Mouse (Mus musculus): Measurements from ENCODE around the gene Mtnr1a. TPM values are rescaled to one million over a fixed set of nuclear protein-coding genes. Genes with fewer than 3 reads are reported as not detected.

Mtnr1a gene
- polyA plus RNA-seq (2015; fragmentation: Nextera tagmentation; extraction: Ambion mirVana) = 0.35 TPM in 1 of 2 replicates, not detected in the other

- WGBS = 5% methylated on average over 29 of the region's 29 CpGs
- H3K9ac ChIP-seq (replicated peaks; ENCODE audit: low read depth, low read length) = no peak within 1 kb of the TSS; the same call in 1 of the 2 replicates
- peak within 1 kb of the TSS; percentile 70 for H3K4me2 ChIP-seq (ENCODE audit: low read length)
- ATAC-seq = peak; percentile 91
- H3K27ac ChIP-seq (ENCODE audit: low read length) = no peak within 1 kb of the TSS
- peak within 1 kb of the TSS; percentile 38 for H3K4me3 ChIP-seq (replicated peaks; ENCODE audit: low read length)
- H3K4me1 ChIP-seq (replicated peaks; ENCODE audit: control insufficient read depth, insufficient read depth, low read length) = peaks cover 3% of the 10 kb centered on the region; the same call in 1 of the 2 replicates
- no peaks in the 10 kb centered on the region for H3K36me3 ChIP-seq (ENCODE audit: control insufficient read depth, insufficient read depth)
- no peaks in the 10 kb centered on the region for H3K9me3 ChIP-seq (ENCODE audit: control insufficient read depth, low read length)
- no peaks in the 10 kb centered on the region for H3K27me3 ChIP-seq (replicated peaks; ENCODE audit: control insufficient read depth, insufficient read depth, low read length)
Observed at GRCm38 (mm10) chr8:45068759-45069386, at the start of gene Mtnr1a. Mtnr1a (plus strand) TSS chr8:45069137.

GRCm38 (mm10) chr8:45019241-45019640 lies 49.7 kb upstream of the Mtnr1a start:
- Histone ChIP-seq H3K4me3 (replicated peaks; ENCODE audit: low read length) (no peak overlapping the region), H3K9ac (replicated peaks; ENCODE audit: low read depth, low read length) (no peak overlapping the region), H3K27me3 (replicated peaks; ENCODE audit: control insufficient read depth, insufficient read depth, low read length) (no peaks in the 10 kb centered on the region), H3K9me3 (ENCODE audit: control insufficient read depth, low read length) (no peaks in the 10 kb centered on the region), H3K36me3 (ENCODE audit: control insufficient read depth, insufficient read depth) (peaks cover 11% of the 10 kb centered on the region), H3K27ac (ENCODE audit: low read length) (no peak overlapping the region), H3K4me2 (ENCODE audit: low read length) (no peak overlapping the region), H3K4me1 (replicated peaks; ENCODE audit: control insufficient read depth, insufficient read depth, low read length) (no peaks in the 10 kb centered on the region)
- 71% methylated on average over 5 of the region's 5 CpGs for WGBS
- ATAC-seq = no peak

- peaks cover 27% of the 10 kb centered on the region for H3K36me3 ChIP-seq (ENCODE audit: control insufficient read depth, insufficient read depth)
- 89% methylated on average over 5 of the region's 5 CpGs for WGBS
Observed at GRCm38 (mm10) chr8:45021171-45021570, 47.8 kb upstream of the Mtnr1a start.

GRCm38 (mm10) chr8:45021911-45022665 lies 46.8 kb upstream of the Mtnr1a start:
- Histone ChIP-seq H3K27ac (ENCODE audit: low read length) (peak overlapping the region; percentile 16; the same call in 1 of the 2 replicates), H3K4me3 (replicated peaks; ENCODE audit: low read length) (no peak overlapping the region), H3K27me3 (replicated peaks; ENCODE audit: control insufficient read depth, insufficient read depth, low read length) (no peaks in the 10 kb centered on the region), H3K4me1 (replicated peaks; ENCODE audit: control insufficient read depth, insufficient read depth, low read length) (no peaks in the 10 kb centered on the region), H3K9ac (replicated peaks; ENCODE audit: low read depth, low read length) (no peak overlapping the region), H3K4me2 (ENCODE audit: low read length) (peak overlapping the region; percentile 3; the same call in 1 of the 2 replicates), H3K9me3 (ENCODE audit: control insufficient read depth, low read length) (0 out of 2 replicates have a peak, but pooled peaks cover 4% of the 10 kb centered on the region), H3K36me3 (ENCODE audit: control insufficient read depth, insufficient read depth) (peaks cover 32% of the 10 kb centered on the region)
- WGBS = 81% methylated on average over 21 of the region's 21 CpGs
- peak; percentile 70 for ATAC-seq

More at GRCm38 (mm10) chr8:45021171-45021570, 47.8 kb upstream of the Mtnr1a start:
- no peaks in the 10 kb centered on the region for H3K4me1 ChIP-seq (replicated peaks; ENCODE audit: control insufficient read depth, insufficient read depth, low read length)
- no peak overlapping the region for H3K4me2 ChIP-seq (ENCODE audit: low read length)
- no peak overlapping the region for H3K4me3 ChIP-seq (replicated peaks; ENCODE audit: low read length)
- 0 out of 2 replicates have a peak, but pooled peaks cover 4% of the 10 kb centered on the region for H3K9me3 ChIP-seq (ENCODE audit: control insufficient read depth, low read length)
- no peak overlapping the region for H3K27ac ChIP-seq (ENCODE audit: low read length)
- no peaks in the 10 kb centered on the region for H3K27me3 ChIP-seq (replicated peaks; ENCODE audit: control insufficient read depth, insufficient read depth, low read length)
- no peak for ATAC-seq
- H3K9ac ChIP-seq (replicated peaks; ENCODE audit: low read depth, low read length) = no peak overlapping the region

GRCm38 (mm10) chr8:45028081-45028497 lies 40.8 kb upstream of the Mtnr1a start:
- H3K36me3 ChIP-seq (ENCODE audit: control insufficient read depth, insufficient read depth) = peaks cover 34% of the 10 kb centered on the region
- no peak overlapping the region for H3K4me3 ChIP-seq (replicated peaks; ENCODE audit: low read length)
- no peaks in the 10 kb centered on the region for H3K27me3 ChIP-seq (replicated peaks; ENCODE audit: control insufficient read depth, insufficient read depth, low read length)
- ATAC-seq = no peak
- no peak overlapping the region for H3K9ac ChIP-seq (replicated peaks; ENCODE audit: low read depth, low read length)
- H3K4me2 ChIP-seq (ENCODE audit: low read length) = no peak overlapping the region
- H3K4me1 ChIP-seq (replicated peaks; ENCODE audit: control insufficient read depth, insufficient read depth, low read length) = no peaks in the 10 kb centered on the region
- H3K9me3 ChIP-seq (ENCODE audit: control insufficient read depth, low read length) = 0 out of 2 replicates have a peak, but pooled peaks cover 4% of the 10 kb centered on the region
- WGBS = 83% methylated on average over 6 of the region's 6 CpGs
- H3K27ac ChIP-seq (ENCODE audit: low read length) = no peak overlapping the region

- no peak for ATAC-seq
- Histone ChIP-seq H3K9ac (replicated peaks; ENCODE audit: low read depth, low read length) (no peak overlapping the region), H3K4me1 (replicated peaks; ENCODE audit: control insufficient read depth, insufficient read depth, low read length) (no peaks in the 10 kb centered on the region), H3K27ac (ENCODE audit: low read length) (no peak overlapping the region), H3K36me3 (ENCODE audit: control insufficient read depth, insufficient read depth) (peaks cover 29% of the 10 kb centered on the region), H3K4me2 (ENCODE audit: low read length) (no peak overlapping the region), H3K4me3 (replicated peaks; ENCODE audit: low read length) (no peak overlapping the region), H3K27me3 (replicated peaks; ENCODE audit: control insufficient read depth, insufficient read depth, low read length) (no peaks in the 10 kb centered on the region), H3K9me3 (ENCODE audit: control insufficient read depth, low read length) (no peaks in the 10 kb centered on the region)
- WGBS = 84% methylated on average over 15 of the region's 15 CpGs
Observed at GRCm38 (mm10) chr8:45038350-45038749, 30.6 kb upstream of the Mtnr1a start.

GRCm38 (mm10) chr8:45044160-45044559 lies 24.8 kb upstream of the Mtnr1a start:
- no peak for ATAC-seq
- H3K4me1 ChIP-seq (replicated peaks; ENCODE audit: control insufficient read depth, insufficient read depth, low read length) = no peaks in the 10 kb centered on the region
- no peak overlapping the region for H3K9ac ChIP-seq (replicated peaks; ENCODE audit: low read depth, low read length)
- peaks cover 26% of the 10 kb centered on the region for H3K36me3 ChIP-seq (ENCODE audit: control insufficient read depth, insufficient read depth)
- no peak overlapping the region for H3K4me3 ChIP-seq (replicated peaks; ENCODE audit: low read length)
- no peaks in the 10 kb centered on the region for H3K9me3 ChIP-seq (ENCODE audit: control insufficient read depth, low read length)
- H3K4me2 ChIP-seq (ENCODE audit: low read length) = no peak overlapping the region
- no peak overlapping the region for H3K27ac ChIP-seq (ENCODE audit: low read length)
- no peaks in the 10 kb centered on the region for H3K27me3 ChIP-seq (replicated peaks; ENCODE audit: control insufficient read depth, insufficient read depth, low read length)
- 95% methylated on average over 26 of the region's 26 CpGs for WGBS

GRCm38 (mm10) chr8:45050451-45050850 lies 18.5 kb upstream of the Mtnr1a start:
- Histone ChIP-seq H3K4me1 (replicated peaks; ENCODE audit: control insufficient read depth, insufficient read depth, low read length) (no peaks in the 10 kb centered on the region), H3K27ac (ENCODE audit: low read length) (no peak overlapping the region), H3K36me3 (ENCODE audit: control insufficient read depth, insufficient read depth) (no peaks in the 10 kb centered on the region; the same call in 1 of the 2 replicates), H3K27me3 (replicated peaks; ENCODE audit: control insufficient read depth, insufficient read depth, low read length) (no peaks in the 10 kb centered on the region), H3K9me3 (ENCODE audit: control insufficient read depth, low read length) (no peaks in the 10 kb centered on the region), H3K4me2 (ENCODE audit: low read length) (no peak overlapping the region), H3K4me3 (replicated peaks; ENCODE audit: low read length) (no peak overlapping the region), H3K9ac (replicated peaks; ENCODE audit: low read depth, low read length) (no peak overlapping the region)
- WGBS = 90% methylated on average over 8 of the region's 8 CpGs
- no peak for ATAC-seq

GRCm38 (mm10) chr8:45051236-45051635 lies 17.7 kb upstream of the Mtnr1a start:
- H3K27ac ChIP-seq (ENCODE audit: low read length) = no peak overlapping the region
- H3K27me3 ChIP-seq (replicated peaks; ENCODE audit: control insufficient read depth, insufficient read depth, low read length) = no peaks in the 10 kb centered on the region
- H3K36me3 ChIP-seq (ENCODE audit: control insufficient read depth, insufficient read depth) = no peaks in the 10 kb centered on the region; the same call in 1 of the 2 replicates
- no peak overlapping the region for H3K4me3 ChIP-seq (replicated peaks; ENCODE audit: low read length)
- H3K9ac ChIP-seq (replicated peaks; ENCODE audit: low read depth, low read length) = no peak overlapping the region
- peaks cover 3% of the 10 kb centered on the region; the same call in 1 of the 2 replicates for H3K9me3 ChIP-seq (ENCODE audit: control insufficient read depth, low read length)
- no peaks in the 10 kb centered on the region for H3K4me1 ChIP-seq (replicated peaks; ENCODE audit: control insufficient read depth, insufficient read depth, low read length)
- H3K4me2 ChIP-seq (ENCODE audit: low read length) = no peak overlapping the region
- no peak for ATAC-seq
- 97% methylated on average over 30 of the region's 30 CpGs for WGBS

Measured in forebrain, embryonic 16.5 days (tissue).